Mouse (Mus musculus) hindbrain, embryonic 11.5 days (tissue): ENCODE data around the gene Kcnj9. TPM values are rescaled to one million over a fixed set of nuclear protein-coding genes. Genes with fewer than 3 reads are reported as not detected.

Experiments used
- ATAC-seq: fragments of 200-750 bp; cut with Nextera tagmentation; 2 replicates; pipeline ENCODE4 v1.8.0; 2017; ENCODE audit warnings: mild to moderate bottlenecking, moderate TSS enrichment, moderate library complexity; ENCODE audit not compliant: low FRiP score
- DNase-seq: peaks from one replicate; pipeline ENCODE4 v3.0.0-alpha.2; 2015; ENCODE audit warnings: low spot score
- H3K27ac ChIP-seq: fragments of 300-500 bp; sonication (generic); 2 replicates; pipeline ENCODE4 v1.5.1; 2014; ENCODE audit warnings: mild to moderate bottlenecking, low read depth, low read length
- H3K27me3 ChIP-seq: fragments of 300-500 bp; sonication (generic); 2 replicates; pipeline ENCODE4 v1.6.1; 2014; ENCODE audit warnings: mild to moderate bottlenecking, low read length, moderate library complexity, mixed read lengths; ENCODE audit not compliant: control insufficient read depth, insufficient read depth
- H3K36me3 ChIP-seq: fragments of 300-500 bp; sonication (generic); 2 replicates; pipeline ENCODE4 v1.6.1; 2014; ENCODE audit warnings: mild to moderate bottlenecking, low read length, moderate library complexity, mixed read lengths; ENCODE audit not compliant: control insufficient read depth, insufficient read depth
- H3K4me1 ChIP-seq: fragments of 300-500 bp; sonication (generic); replicated peaks from 2 replicates; pipeline ENCODE4 v1.6.1; 2014; ENCODE audit warnings: low read length, mixed read lengths; ENCODE audit not compliant: control insufficient read depth, insufficient read depth
- H3K4me2 ChIP-seq: fragments of 300-500 bp; sonication (generic); replicated peaks from 2 replicates; pipeline ENCODE4 v1.6.1; 2014; ENCODE audit warnings: mild to moderate bottlenecking, low read depth, low read length
- H3K4me3 ChIP-seq: fragments of 300-500 bp; sonication (generic); 2 replicates; pipeline ENCODE4 v1.5.1; 2014; ENCODE audit warnings: low read depth, low read length
- H3K9ac ChIP-seq: fragments of 300-500 bp; sonication (generic); 2 replicates; pipeline ENCODE4 v1.6.1; 2014; ENCODE audit warnings: low read depth, low read length
- H3K9me3 ChIP-seq: fragments of 300-500 bp; sonication (generic); 2 replicates; pipeline ENCODE4 v1.6.1; 2016; ENCODE audit warnings: low read length; ENCODE audit not compliant: control insufficient read depth
- WGBS: fragments of 180-500 bp; shearing (Covaris S2); extraction: QIAGEN DNeasy Blood & Tissue Kit; methylation state at CpG from one replicate; pipeline ENCODE4 v1.1.7; 2014; 5-methylcytosine and 5-hydroxymethylcytosine counted together
- polyA plus RNA-seq: library from polyadenylated mRNA; unstranded; fragments of >200 nt; fragmentation: Nextera tagmentation; extraction: Ambion mirVana; gene quantifications from 2 replicates; pipeline ENCODE4 v1.2.1, GENCODE M21; 2014

Gene Kcnj9
- polyA plus RNA-seq, 1 experiment from 2014 or later, result 0.46 TPM

DNA sequence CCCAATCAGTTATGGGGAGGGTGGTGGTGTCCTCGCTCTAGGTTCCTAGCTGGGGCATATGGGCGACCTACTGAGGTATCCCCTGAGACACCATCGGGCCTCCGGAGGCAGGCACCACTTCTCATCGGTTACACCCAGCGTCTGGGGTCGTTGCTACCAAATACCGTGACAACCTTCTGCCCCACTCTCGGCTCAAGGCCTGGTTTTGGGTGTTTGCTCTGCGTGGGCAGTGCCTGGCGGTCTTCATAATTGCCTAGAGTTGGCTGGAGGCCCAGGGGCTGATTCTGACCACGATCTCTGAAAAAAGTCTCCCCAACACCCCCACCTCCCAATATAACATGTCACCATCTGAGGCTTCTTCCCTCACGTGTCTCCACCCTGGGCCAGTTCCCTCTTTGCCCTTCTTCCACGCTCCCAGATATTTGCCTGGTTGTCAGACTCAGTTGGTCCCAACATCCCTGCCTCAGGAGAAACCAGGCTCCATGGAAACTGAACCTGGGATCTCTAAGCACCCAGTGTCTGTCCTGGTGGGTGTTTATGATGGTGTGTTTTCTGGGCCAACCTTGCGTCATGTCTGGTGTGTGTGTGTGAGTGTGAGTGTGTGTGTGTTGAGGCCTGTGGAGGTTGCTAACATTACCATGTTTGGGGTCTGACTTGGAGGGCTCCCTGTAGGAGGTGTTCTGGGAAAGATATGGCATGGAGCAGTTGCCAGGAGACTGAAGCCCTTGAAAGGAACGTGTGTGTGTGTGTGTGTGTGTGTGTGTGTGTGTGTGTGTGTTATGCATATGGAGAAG is 16.2 kb downstream of the Kcnj9 start:
- peak overlapping the region; percentile 75 for H3K4me3 ChIP-seq
- peak; percentile 50 for DNase-seq
- H3K27ac ChIP-seq, result peak overlapping the region; percentile 72
- H3K4me2 ChIP-seq, result peak overlapping the region; percentile 82
- no peaks in the 10 kb centered on the region for H3K36me3 ChIP-seq
- 18% methylated on average over 16 of the region's 16 CpGs for WGBS
- no peaks in the 10 kb centered on the region for H3K27me3 ChIP-seq
- ATAC-seq, result peak; percentile 0; the same call in 1 of the 2 replicates
- peak overlapping the region; percentile 73 for H3K9ac ChIP-seq
- peaks cover 16% of the 10 kb centered on the region for H3K4me1 ChIP-seq
- no peaks in the 10 kb centered on the region for H3K9me3 ChIP-seq

DNA sequence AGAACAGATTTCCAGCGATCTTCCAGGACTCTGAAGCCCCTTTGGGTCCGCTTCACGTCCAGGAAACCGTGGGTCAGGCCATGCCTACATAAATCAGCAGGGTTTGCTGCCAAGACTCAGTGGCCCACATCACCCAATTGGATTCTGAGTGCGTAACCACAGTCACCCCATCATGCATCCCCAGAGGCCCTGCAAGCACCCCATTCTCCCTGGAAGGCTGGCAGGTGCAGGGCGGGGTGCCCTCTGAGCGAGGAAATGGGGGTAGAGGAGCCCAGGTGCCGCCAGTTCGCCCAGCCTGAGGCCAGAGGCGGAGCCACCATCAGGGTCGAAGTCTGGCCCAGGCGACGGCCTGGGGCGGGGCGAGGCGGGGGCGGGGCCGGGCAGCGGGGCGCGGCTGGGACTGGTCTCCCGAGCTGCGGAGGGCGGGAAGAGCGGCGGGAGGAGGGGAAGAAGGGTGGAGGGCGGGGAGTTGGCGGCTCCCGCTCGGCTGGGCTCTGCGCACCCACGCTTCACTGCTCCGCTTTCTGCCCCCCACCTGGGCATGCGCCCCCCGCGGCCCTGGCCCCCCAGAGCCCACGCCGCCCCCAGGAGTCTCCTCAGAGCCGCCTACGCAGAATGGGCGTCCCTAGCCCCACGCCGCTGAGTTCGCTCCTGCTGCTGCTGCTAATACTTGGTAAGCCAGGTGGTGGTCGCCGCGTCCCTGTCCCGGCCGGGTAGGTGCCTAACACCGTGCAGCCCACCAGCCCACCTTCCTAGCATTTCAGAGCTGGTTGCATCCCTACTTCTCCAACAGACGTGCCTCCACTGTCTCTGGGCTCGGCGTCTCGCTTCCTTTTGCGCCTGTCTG is 17.0 kb downstream of the Kcnj9 start:
- Histone ChIP-seq H3K9ac (peak overlapping the region; percentile 73), H3K27me3 (no peaks in the 10 kb centered on the region), H3K36me3 (no peaks in the 10 kb centered on the region), H3K9me3 (no peaks in the 10 kb centered on the region), H3K4me2 (peak overlapping the region; percentile 82), H3K27ac (peak overlapping the region; percentile 72), H3K4me3 (peak overlapping the region; percentile 75), H3K4me1 (peaks cover 10% of the 10 kb centered on the region)
- under 1% methylated on average over 39 of the region's 55 CpGs for WGBS
- peak; percentile 68 for ATAC-seq
- peak; percentile 91 for DNase-seq

DNA sequence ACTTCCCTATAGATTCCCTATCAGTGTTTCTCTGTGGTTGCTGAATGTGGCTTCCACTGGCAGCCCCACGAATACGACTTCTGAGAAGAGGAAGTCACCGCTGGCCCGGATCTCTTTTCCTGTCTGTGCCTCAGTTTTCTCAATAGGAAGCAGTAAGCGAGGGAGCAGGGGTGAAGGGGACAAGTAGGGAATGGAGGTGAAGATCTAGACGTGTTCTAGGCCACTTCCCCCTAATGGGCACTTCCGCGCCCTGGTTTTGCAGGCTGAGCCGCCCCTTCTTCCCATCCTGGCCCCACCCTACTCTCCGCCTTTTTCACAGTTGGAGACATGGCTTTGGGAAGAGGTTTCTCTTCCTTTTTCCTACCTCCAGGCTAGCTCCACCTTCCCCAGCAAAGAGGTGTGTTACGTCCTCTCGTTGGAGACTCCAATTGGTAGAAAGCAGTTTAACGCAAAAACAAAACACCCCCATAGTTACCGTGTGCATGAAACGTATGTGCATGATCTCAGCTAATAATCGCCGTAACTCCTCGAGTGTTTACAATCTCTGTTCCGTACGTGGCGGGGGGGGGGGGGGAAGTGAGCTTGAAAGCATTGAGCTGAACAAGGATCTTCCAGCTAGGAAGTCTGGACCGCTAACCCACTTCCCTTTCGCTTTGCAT is 17.7 kb downstream of the Kcnj9 start:
- no peak for ATAC-seq
- Histone ChIP-seq H3K4me1 (peaks cover 10% of the 10 kb centered on the region), H3K4me2 (peak overlapping the region; percentile 82), H3K9ac (peak overlapping the region; percentile 73; the same call in 1 of the 2 replicates), H3K4me3 (peak overlapping the region; percentile 75), H3K27me3 (no peaks in the 10 kb centered on the region), H3K36me3 (no peaks in the 10 kb centered on the region), H3K27ac (peak overlapping the region; percentile 72), H3K9me3 (no peaks in the 10 kb centered on the region)
- DNase-seq, result peak; percentile 51
- WGBS, result 7% methylated on average over 22 of the region's 23 CpGs

DNA sequence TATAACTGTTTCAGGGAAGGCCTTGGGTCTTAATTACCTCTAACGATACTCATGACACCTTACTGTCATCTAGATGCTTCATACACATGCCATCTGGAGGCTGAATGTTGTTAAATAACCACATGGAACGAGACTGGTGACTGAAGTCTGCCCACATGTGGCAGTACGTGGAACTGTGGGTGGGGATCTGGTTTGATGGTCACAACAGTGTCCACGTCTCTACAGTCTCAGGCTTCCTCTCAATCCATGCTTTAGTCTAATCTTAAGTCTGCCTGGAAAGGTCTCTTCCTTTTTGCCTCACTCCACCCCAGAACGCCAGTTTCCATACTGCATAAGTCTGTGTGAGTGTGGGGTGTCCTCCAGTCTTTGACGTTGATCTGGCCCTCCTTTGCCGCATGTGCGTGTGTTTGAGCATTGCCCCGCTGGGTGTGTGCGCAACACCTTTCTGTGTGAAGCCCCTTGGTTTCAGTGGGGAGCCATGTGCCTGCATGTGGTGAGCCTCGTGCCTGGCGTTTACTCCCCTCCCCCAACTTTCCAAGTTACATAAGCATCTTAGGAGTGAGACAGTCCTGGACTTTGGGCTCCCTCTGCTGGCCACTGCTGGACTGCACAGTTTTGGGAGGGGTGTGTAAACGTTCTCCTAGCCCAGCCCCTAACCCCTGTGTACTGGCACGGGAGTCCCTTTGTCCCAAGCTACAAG is 19.3 kb downstream of the Kcnj9 start:
- Histone ChIP-seq H3K36me3 (no peaks in the 10 kb centered on the region), H3K4me3 (peak overlapping the region; percentile 19; the same call in 1 of the 2 replicates), H3K4me1 (peaks cover 7% of the 10 kb centered on the region; the same call in 1 of the 2 replicates), H3K9ac (peak overlapping the region; percentile 24; the same call in 1 of the 2 replicates), H3K27ac (0 out of 2 replicates have a peak overlapping the region, but pooled peaks have one; percentile 52), H3K27me3 (no peaks in the 10 kb centered on the region), H3K9me3 (no peaks in the 10 kb centered on the region), H3K4me2 (peak overlapping the region; percentile 50)
- ATAC-seq (peak; percentile 61), DNase-seq (peak; percentile 99)
- WGBS, result 6% methylated on average over 14 of the region's 14 CpGs

DNA sequence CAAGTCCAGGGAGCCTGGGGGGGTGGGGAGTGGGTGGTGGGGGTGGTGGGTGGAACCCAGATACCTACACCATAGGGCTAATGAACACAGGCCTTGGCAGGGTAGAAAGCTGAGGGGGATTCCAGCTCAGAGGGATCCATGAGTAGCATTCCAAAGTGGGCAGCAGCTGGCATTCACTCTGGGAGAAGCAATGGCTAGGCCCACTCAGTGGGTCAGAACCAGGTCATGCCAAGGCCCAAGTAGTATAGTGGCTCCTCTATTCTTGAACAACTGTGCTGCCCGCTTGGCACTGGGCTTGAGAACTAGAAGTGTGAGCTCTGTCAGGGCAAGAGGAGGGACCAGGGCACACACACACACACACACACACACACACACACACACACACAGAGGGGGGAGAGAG is 20.7 kb downstream of the Kcnj9 start:
- Histone ChIP-seq H3K27ac (0 out of 2 replicates have a peak overlapping the region, but pooled peaks have one; percentile 31), H3K9ac (no peak overlapping the region), H3K4me1 (peaks cover 7% of the 10 kb centered on the region; the same call in 1 of the 2 replicates)

DNA sequence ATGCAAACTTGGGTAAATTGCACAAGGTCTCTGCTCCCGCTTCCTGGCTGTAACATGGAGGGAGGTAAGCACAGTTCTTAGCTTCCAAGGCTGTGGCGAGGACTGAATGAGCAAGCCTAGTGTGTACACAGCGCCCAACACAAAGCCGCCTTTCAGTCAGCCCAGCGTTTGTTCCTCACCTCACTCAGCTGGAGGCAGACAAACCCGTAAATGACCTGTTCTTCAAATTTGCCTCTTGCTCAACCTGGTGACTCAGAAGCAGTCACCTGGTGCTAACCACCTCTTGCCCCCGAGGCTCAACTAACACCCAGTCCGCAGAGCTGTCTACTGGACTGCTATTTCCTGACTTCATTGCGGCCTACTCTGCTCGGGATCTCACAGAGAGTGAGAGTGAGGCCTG is 21.2 kb downstream of the Kcnj9 start:
- ATAC-seq (no peak), DNase-seq (no peak)
- 61% methylated on average over 10 of the region's 10 CpGs for WGBS
- no peak overlapping the region for H3K9ac ChIP-seq
- H3K27me3 ChIP-seq, result no peaks in the 10 kb centered on the region
- H3K36me3 ChIP-seq, result no peaks in the 10 kb centered on the region
- peaks cover 10% of the 10 kb centered on the region; the same call in 1 of the 2 replicates for H3K4me1 ChIP-seq
- H3K27ac ChIP-seq, result 0 out of 2 replicates have a peak overlapping the region, but pooled peaks have one; percentile 31
- H3K4me3 ChIP-seq, result no peak overlapping the region
- H3K9me3 ChIP-seq, result no peaks in the 10 kb centered on the region
- H3K4me2 ChIP-seq, result no peak overlapping the region

More for the DNA sequence above, 20.7 kb downstream of the Kcnj9 start:
- no peaks in the 10 kb centered on the region for H3K36me3 ChIP-seq
- no peaks in the 10 kb centered on the region for H3K27me3 ChIP-seq
- no peak overlapping the region for H3K4me2 ChIP-seq
- 90% methylated on average over 1 of the region's 1 CpGs for WGBS
- H3K9me3 ChIP-seq, result no peaks in the 10 kb centered on the region
- no peak overlapping the region for H3K4me3 ChIP-seq
- ATAC-seq, result no peak
- no peak for DNase-seq

DNA sequence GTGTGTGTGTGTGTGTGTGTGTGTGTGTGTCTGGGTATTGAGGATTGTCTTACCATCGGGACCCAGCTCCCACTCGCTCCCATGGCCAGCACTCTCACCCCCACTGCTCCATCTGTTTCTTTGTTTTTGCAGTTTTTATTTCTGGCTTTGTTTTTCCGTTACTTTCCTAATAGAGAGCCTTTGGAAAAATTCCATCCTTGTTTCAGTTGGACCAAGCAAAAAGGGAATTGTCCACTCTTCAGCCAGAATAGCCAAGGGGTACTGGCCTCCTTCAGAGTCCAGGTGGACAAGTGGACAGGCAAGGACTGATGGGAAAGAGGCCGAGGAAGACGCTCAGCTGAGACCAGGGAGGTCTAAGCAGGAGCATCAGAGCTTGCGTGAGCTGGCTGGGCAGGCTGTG is 22.2 kb downstream of the Kcnj9 start:
- peaks cover 13% of the 10 kb centered on the region; the same call in 1 of the 2 replicates for H3K4me1 ChIP-seq

DNA sequence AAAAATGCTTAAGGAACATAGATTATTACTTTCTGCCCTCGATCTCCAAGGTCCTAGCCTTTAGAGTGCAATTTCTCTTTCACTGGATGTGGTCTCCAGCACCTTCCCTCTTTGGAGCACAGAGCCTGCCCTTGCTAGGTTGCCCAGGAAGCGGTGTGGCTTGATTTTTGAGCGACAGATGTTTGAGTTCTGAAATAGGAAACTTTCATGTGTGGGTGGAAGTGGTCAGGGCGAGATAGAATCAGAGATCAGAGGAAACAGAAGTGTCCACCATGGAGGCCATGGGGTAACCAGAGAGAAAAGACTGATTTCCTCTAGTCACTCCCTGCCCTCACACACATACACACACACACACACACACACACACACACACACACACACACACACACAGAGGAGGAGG is 22.9 kb downstream of the Kcnj9 start:
- H3K9me3 ChIP-seq, result no peaks in the 10 kb centered on the region
- DNase-seq (no peak), ATAC-seq (no peak)
- H3K36me3 ChIP-seq, result no peaks in the 10 kb centered on the region
- H3K4me1 ChIP-seq, result peaks cover 11% of the 10 kb centered on the region; the same call in 1 of the 2 replicates
- WGBS, result 82% methylated on average over 4 of the region's 4 CpGs
- H3K9ac ChIP-seq, result no peak overlapping the region
- no peak overlapping the region for H3K4me2 ChIP-seq
- no peaks in the 10 kb centered on the region for H3K27me3 ChIP-seq
- H3K4me3 ChIP-seq, result no peak overlapping the region
- no peak overlapping the region for H3K27ac ChIP-seq

More for the DNA sequence above, 22.2 kb downstream of the Kcnj9 start:
- Histone ChIP-seq H3K27ac (no peak overlapping the region), H3K9me3 (no peaks in the 10 kb centered on the region), H3K4me2 (no peak overlapping the region), H3K27me3 (no peaks in the 10 kb centered on the region), H3K36me3 (no peaks in the 10 kb centered on the region), H3K4me3 (no peak overlapping the region), H3K9ac (no peak overlapping the region)
- DNase-seq (no peak), ATAC-seq (no peak)
- WGBS, result 84% methylated on average over 6 of the region's 6 CpGs
